Mouse (Mus musculus): ENCODE data around the gene Gpr153. TPM values are rescaled to one million over a fixed set of nuclear protein-coding genes. Genes with fewer than 3 reads are reported as not detected.

Gpr153 gene
- polyA plus RNA-seq, 1 experiment from 2014 or later, result 19.3 TPM

- Histone ChIP-seq H3K4me2 (ENCODE audit: low read depth, low read length) (no peak overlapping the region), H3K36me3 (ENCODE audit: control insufficient read depth, insufficient read depth, low read length) (no peaks in the 10 kb centered on the region), H3K27me3 (ENCODE audit: control insufficient read depth, insufficient read depth, low read length) (peaks cover 61% of the 10 kb centered on the region), H3K4me3 (ENCODE audit: low read depth, low read length) (no peak overlapping the region), H3K9ac (replicated peaks; ENCODE audit: low read depth, low read length) (no peak overlapping the region), H3K9me3 (ENCODE audit: control insufficient read depth, low read length) (no peaks in the 10 kb centered on the region), H3K27ac (ENCODE audit: low read depth, low read length) (no peak overlapping the region), H3K4me1 (ENCODE audit: control insufficient read depth, insufficient read depth, low read length) (peaks cover 14% of the 10 kb centered on the region)
- no peak for ATAC-seq (ENCODE audit: low read depth)
- WGBS, result 69% methylated on average over 15 of the region's 15 CpGs
Observed at GRCm38 (mm10) chr4:152281601-152282000, 7.6 kb downstream of the Gpr153 start.

DNA sequence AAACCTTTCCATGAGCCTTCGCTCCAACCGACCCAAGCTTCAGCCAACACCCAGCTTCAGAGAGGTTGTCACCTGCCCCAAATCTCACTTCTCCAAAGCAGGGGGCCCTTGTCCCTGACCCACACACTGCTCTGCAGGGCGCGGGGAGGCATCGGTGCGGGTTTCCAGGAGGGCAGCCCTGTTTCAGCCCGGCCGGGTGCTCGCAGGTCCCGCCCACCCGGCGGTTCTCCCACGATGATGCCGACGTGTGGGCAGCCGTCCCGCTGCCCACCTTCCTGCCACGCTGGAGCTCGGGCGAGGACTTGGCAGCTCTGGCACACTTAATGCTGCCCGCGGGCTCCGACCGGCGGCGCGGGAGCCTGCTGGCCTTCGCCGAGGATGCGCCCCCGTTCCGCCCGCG, 8.7 kb downstream of the Gpr153 start:
- Histone ChIP-seq H3K4me1 (ENCODE audit: control insufficient read depth, insufficient read depth, low read length) (peaks cover 22% of the 10 kb centered on the region), H3K27ac (ENCODE audit: low read depth, low read length) (no peak overlapping the region), H3K27me3 (ENCODE audit: control insufficient read depth, insufficient read depth, low read length) (peaks cover 72% of the 10 kb centered on the region), H3K36me3 (ENCODE audit: control insufficient read depth, insufficient read depth, low read length) (no peaks in the 10 kb centered on the region), H3K4me2 (ENCODE audit: low read depth, low read length) (peak overlapping the region; percentile 51), H3K9ac (replicated peaks; ENCODE audit: low read depth, low read length) (peak overlapping the region; percentile 18; the same call in 1 of the 2 replicates), H3K4me3 (ENCODE audit: low read depth, low read length) (peak overlapping the region; percentile 27), H3K9me3 (ENCODE audit: control insufficient read depth, low read length) (no peaks in the 10 kb centered on the region)
- ATAC-seq (ENCODE audit: low read depth), result no peak
- WGBS, result 19% methylated on average over 27 of the region's 34 CpGs

DNA sequence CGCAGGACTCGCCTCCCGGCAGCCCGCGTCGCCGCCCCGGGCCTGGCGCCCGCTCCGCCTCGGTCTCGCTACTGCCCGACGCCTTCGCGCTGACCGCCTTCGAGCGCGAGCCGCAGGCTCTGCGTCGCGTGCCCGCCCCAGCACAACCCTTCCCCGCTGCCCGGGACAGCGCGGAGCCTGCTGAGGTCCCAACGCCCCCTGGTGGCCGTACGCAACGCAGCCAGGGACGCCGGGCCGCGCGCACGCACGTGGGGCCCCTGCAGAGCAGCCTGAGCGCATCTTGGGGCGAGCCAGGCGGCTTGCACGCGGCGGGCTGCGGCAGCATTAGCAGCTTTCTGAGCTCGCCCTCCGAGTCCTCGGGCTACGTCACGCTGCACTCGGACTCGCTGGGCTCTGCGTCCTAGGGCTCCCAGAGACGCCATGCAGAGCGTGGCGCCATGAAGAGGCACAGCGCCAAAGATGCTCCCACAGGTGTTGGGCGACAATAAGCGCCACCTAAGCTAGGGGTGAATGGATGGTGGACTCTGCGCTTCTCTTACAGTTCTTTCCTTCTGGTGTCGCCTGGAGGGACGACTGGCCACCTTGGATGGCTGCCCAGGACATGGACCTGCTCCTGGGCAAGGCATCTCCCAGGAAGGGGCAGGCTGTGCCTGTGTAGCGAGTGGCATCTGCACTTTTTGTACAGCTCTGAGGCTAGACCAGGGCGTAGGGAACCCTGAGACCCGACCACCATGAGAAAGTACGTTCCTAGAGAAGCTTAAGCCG, 9.3 kb downstream of the Gpr153 start:
- Histone ChIP-seq H3K27ac (ENCODE audit: low read depth, low read length) (no peak overlapping the region), H3K4me1 (ENCODE audit: control insufficient read depth, insufficient read depth, low read length) (peaks cover 22% of the 10 kb centered on the region), H3K9ac (replicated peaks; ENCODE audit: low read depth, low read length) (peak overlapping the region; percentile 18; the same call in 1 of the 2 replicates), H3K36me3 (ENCODE audit: control insufficient read depth, insufficient read depth, low read length) (no peaks in the 10 kb centered on the region), H3K27me3 (ENCODE audit: control insufficient read depth, insufficient read depth, low read length) (peaks cover 77% of the 10 kb centered on the region), H3K4me2 (ENCODE audit: low read depth, low read length) (peak overlapping the region; percentile 51), H3K4me3 (ENCODE audit: low read depth, low read length) (peak overlapping the region; percentile 27), H3K9me3 (ENCODE audit: control insufficient read depth, low read length) (no peaks in the 10 kb centered on the region)
- ATAC-seq (ENCODE audit: low read depth), result peak; percentile 78
- 7% methylated on average over 50 of the region's 70 CpGs for WGBS

GRCm38 (mm10) chr4:152285505-152285904, 11.5 kb downstream of the Gpr153 start:
- H3K9me3 ChIP-seq (ENCODE audit: control insufficient read depth, low read length), result no peaks in the 10 kb centered on the region
- H3K27ac ChIP-seq (ENCODE audit: low read depth, low read length), result no peak overlapping the region
- no peak overlapping the region for H3K4me3 ChIP-seq (ENCODE audit: low read depth, low read length)
- peaks cover 30% of the 10 kb centered on the region for H3K4me1 ChIP-seq (ENCODE audit: control insufficient read depth, insufficient read depth, low read length)
- no peak overlapping the region for H3K9ac ChIP-seq (replicated peaks; ENCODE audit: low read depth, low read length)
- H3K4me2 ChIP-seq (ENCODE audit: low read depth, low read length), result no peak overlapping the region
- 7% methylated on average over 10 of the region's 10 CpGs for WGBS
- no peaks in the 10 kb centered on the region for H3K36me3 ChIP-seq (ENCODE audit: control insufficient read depth, insufficient read depth, low read length)
- ATAC-seq (ENCODE audit: low read depth), result no peak
- H3K27me3 ChIP-seq (ENCODE audit: control insufficient read depth, insufficient read depth, low read length), result peaks cover 74% of the 10 kb centered on the region

DNA sequence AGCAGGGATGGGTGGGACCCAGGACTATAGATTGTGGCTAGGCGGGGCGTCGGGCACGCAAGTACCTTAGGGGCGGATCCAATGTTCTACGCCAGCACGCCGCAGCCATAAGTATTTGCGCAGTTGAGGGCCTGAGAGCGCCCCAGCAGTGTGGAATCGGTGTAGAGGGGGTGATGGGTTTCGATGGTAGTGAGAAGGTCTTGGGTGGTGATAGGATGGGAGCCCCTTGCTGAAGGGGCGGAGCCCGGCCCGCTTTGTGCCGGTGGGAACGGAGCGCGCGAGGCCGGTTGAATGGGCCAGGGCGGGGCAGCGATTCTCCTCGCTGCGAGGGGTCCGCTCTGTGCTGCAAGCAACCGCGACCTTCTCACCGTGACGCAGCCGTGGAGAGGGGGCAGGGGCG, 12.2 kb downstream of the Gpr153 start:
- Histone ChIP-seq H3K27ac (ENCODE audit: low read depth, low read length) (no peak overlapping the region), H3K27me3 (ENCODE audit: control insufficient read depth, insufficient read depth, low read length) (peaks cover 74% of the 10 kb centered on the region), H3K9me3 (ENCODE audit: control insufficient read depth, low read length) (no peaks in the 10 kb centered on the region), H3K9ac (replicated peaks; ENCODE audit: low read depth, low read length) (peak overlapping the region; percentile 47; the same call in 1 of the 2 replicates), H3K4me2 (ENCODE audit: low read depth, low read length) (peak overlapping the region; percentile 58), H3K4me3 (ENCODE audit: low read depth, low read length) (peak overlapping the region; percentile 26), H3K4me1 (ENCODE audit: control insufficient read depth, insufficient read depth, low read length) (peaks cover 36% of the 10 kb centered on the region), H3K36me3 (ENCODE audit: control insufficient read depth, insufficient read depth, low read length) (no peaks in the 10 kb centered on the region)
- WGBS, result under 1% methylated on average over 32 of the region's 32 CpGs
- peak; percentile 7; the same call in 1 of the 2 replicates for ATAC-seq (ENCODE audit: low read depth)

GRCm38 (mm10) chr4:152286887-152287286, 12.9 kb downstream of the Gpr153 start:
- peak overlapping the region; percentile 58 for H3K4me2 ChIP-seq (ENCODE audit: low read depth, low read length)
- H3K27me3 ChIP-seq (ENCODE audit: control insufficient read depth, insufficient read depth, low read length), result peaks cover 71% of the 10 kb centered on the region
- H3K9me3 ChIP-seq (ENCODE audit: control insufficient read depth, low read length), result no peaks in the 10 kb centered on the region
- peaks cover 36% of the 10 kb centered on the region for H3K4me1 ChIP-seq (ENCODE audit: control insufficient read depth, insufficient read depth, low read length)
- no peak for ATAC-seq (ENCODE audit: low read depth)
- H3K36me3 ChIP-seq (ENCODE audit: control insufficient read depth, insufficient read depth, low read length), result no peaks in the 10 kb centered on the region
- no peak overlapping the region for H3K4me3 ChIP-seq (ENCODE audit: low read depth, low read length)
- H3K9ac ChIP-seq (replicated peaks; ENCODE audit: low read depth, low read length), result 0 out of 2 replicates have a peak overlapping the region, but pooled peaks have one; percentile 47
- H3K27ac ChIP-seq (ENCODE audit: low read depth, low read length), result no peak overlapping the region
- 2% methylated on average over 26 of the region's 26 CpGs for WGBS

DNA sequence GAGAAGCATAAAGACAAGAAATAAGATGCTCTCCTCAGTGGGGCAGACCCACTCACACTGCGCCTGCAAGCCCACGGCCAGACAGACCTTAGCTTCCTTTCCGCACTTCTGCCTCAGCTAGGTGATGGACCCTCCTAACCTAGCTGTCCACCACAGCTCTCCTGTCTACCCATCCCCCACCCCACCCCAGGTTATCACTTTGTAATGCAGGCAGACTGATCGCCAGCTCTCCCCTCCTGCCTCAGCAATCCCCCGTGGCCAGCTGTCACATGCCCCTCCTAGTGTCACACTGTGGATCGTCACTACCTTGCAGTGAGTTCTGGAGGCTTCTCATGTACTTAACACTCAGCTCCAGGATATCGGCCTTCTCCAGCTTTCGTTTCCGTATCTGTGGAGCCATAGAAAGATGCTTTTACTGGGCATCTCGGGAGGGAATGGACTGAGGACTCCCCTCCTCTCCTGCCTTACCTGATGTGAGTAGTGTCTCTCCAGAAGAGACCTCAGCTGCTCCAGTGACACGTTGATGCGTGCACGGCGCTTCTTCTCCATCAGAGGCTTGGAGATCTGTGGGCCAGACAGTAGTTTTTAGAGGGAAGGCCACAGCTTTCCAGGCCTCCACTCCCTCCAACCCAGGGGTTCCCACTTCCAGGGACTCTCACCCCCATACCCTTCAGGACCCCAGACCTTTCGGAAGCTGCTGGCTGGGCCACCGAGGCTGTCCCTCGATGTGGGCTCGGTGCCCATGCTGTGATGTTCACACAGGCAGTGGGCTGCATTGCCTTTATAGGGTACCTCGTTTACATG, 13.5 kb downstream of the Gpr153 start:
- H3K36me3 ChIP-seq (ENCODE audit: control insufficient read depth, insufficient read depth, low read length), result no peaks in the 10 kb centered on the region
- ATAC-seq (ENCODE audit: low read depth), result no peak
- H3K4me2 ChIP-seq (ENCODE audit: low read depth, low read length), result 0 out of 2 replicates have a peak overlapping the region, but pooled peaks have one; percentile 58
- H3K9me3 ChIP-seq (ENCODE audit: control insufficient read depth, low read length), result no peaks in the 10 kb centered on the region
- H3K27ac ChIP-seq (ENCODE audit: low read depth, low read length), result no peak overlapping the region
- no peak overlapping the region for H3K9ac ChIP-seq (replicated peaks; ENCODE audit: low read depth, low read length)
- no peak overlapping the region for H3K4me3 ChIP-seq (ENCODE audit: low read depth, low read length)
- 6% methylated on average over 19 of the region's 19 CpGs for WGBS
- H3K4me1 ChIP-seq (ENCODE audit: control insufficient read depth, insufficient read depth, low read length), result peaks cover 36% of the 10 kb centered on the region
- H3K27me3 ChIP-seq (ENCODE audit: control insufficient read depth, insufficient read depth, low read length), result peaks cover 65% of the 10 kb centered on the region

DNA sequence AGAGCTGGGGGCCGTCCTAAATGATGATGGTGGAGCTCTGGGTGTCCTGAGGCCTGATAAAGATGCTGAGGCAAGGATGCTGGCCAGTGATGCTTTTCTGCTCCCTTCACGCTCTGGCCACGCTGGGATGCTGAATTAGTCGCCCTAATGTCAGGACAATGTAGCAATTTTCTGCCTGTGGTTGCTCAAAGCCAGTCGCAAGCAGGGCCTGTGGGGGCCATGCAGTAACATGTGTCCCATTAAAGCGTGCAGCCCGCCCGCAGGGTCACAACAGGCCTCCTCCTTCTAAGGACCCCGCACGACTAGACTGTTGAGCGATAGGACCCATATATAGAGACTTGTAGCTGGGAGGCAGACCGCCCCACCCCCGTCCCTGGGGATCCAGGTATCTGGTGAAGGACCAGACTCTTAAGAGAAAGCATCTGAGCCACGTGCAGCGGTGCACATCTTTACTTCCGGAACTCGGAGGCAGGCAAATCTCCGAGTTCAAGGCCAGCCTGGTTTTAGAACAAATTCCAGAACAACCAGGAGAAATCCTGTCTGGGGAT, 14.4 kb downstream of the Gpr153 start:
- H3K27me3 ChIP-seq (ENCODE audit: control insufficient read depth, insufficient read depth, low read length), result peaks cover 61% of the 10 kb centered on the region
- H3K4me3 ChIP-seq (ENCODE audit: low read depth, low read length), result no peak overlapping the region
- no peaks in the 10 kb centered on the region for H3K36me3 ChIP-seq (ENCODE audit: control insufficient read depth, insufficient read depth, low read length)
- 24% methylated on average over 18 of the region's 18 CpGs for WGBS
- H3K9me3 ChIP-seq (ENCODE audit: control insufficient read depth, low read length), result no peaks in the 10 kb centered on the region
- no peak overlapping the region for H3K9ac ChIP-seq (replicated peaks; ENCODE audit: low read depth, low read length)
- H3K4me2 ChIP-seq (ENCODE audit: low read depth, low read length), result no peak overlapping the region
- H3K27ac ChIP-seq (ENCODE audit: low read depth, low read length), result no peak overlapping the region
- no peak for ATAC-seq (ENCODE audit: low read depth)
- peaks cover 30% of the 10 kb centered on the region for H3K4me1 ChIP-seq (ENCODE audit: control insufficient read depth, insufficient read depth, low read length)

All from neural tube, embryonic 14.5 days (tissue).